Mouse (Mus musculus) hindbrain, embryonic 16.5 days (tissue): ENCODE data around the gene Crebbp. TPM values are rescaled to one million over a fixed set of nuclear protein-coding genes. Genes with fewer than 3 reads are reported as not detected.

ENCODE experiments used
- ATAC-seq: fragments of 200-750 bp; cut with Nextera tagmentation; 2 replicates; pipeline ENCODE4 v1.8.0; 2017; ENCODE audit warnings: moderate TSS enrichment, moderate library complexity
- H3K27ac ChIP-seq: fragments of 300-500 bp; sonication (generic); 2 replicates; pipeline ENCODE4 v1.5.1; 2014; ENCODE audit warnings: low read depth, mild to moderate bottlenecking, control low read depth, low read length, moderate library complexity
- H3K27me3 ChIP-seq: fragments of 300-500 bp; sonication (generic); replicated peaks from 2 replicates; pipeline ENCODE4 v1.6.1; 2014; ENCODE audit warnings: low read length; ENCODE audit not compliant: control insufficient read depth, insufficient read depth
- H3K36me3 ChIP-seq: fragments of 300-500 bp; sonication (generic); 2 replicates; pipeline ENCODE4 v1.6.1; 2014; ENCODE audit warnings: mild to moderate bottlenecking, low read length, moderate library complexity, mixed read lengths; ENCODE audit not compliant: control insufficient read depth, insufficient read depth
- H3K4me1 ChIP-seq: fragments of 300-500 bp; sonication (generic); 2 replicates; pipeline ENCODE4 v1.6.1; 2014; ENCODE audit warnings: low read depth, low read length; ENCODE audit not compliant: control insufficient read depth, insufficient read depth
- H3K4me2 ChIP-seq: fragments of 300-500 bp; sonication (generic); 2 replicates; pipeline ENCODE4 v1.6.1; 2014; ENCODE audit warnings: mild to moderate bottlenecking, low read length, control low read depth, moderate library complexity
- H3K4me3 ChIP-seq: fragments of 300-500 bp; sonication (generic); 2 replicates; pipeline ENCODE4 v1.5.1; 2014; ENCODE audit warnings: mild to moderate bottlenecking, low read length, control low read depth, moderate library complexity
- H3K9ac ChIP-seq: fragments of 300-500 bp; sonication (generic); 2 replicates; pipeline ENCODE4 v1.6.1; 2014; ENCODE audit warnings: low read depth, mild to moderate bottlenecking, control low read depth, low read length, moderate library complexity
- H3K9me3 ChIP-seq: fragments of 300-500 bp; sonication (generic); 2 replicates; pipeline ENCODE4 v1.6.1; 2014; ENCODE audit warnings: mild to moderate bottlenecking, low read length, moderate library complexity; ENCODE audit not compliant: control insufficient read depth
- WGBS: fragments of 180-500 bp; shearing (Covaris S2); extraction: QIAGEN DNeasy Blood & Tissue Kit; methylation state at CpG from one replicate; pipeline ENCODE4 v1.1.7; 2014; 5-methylcytosine and 5-hydroxymethylcytosine counted together
- polyA plus RNA-seq: library from polyadenylated mRNA; unstranded; fragments of >200 nt; fragmentation: Nextera tagmentation; extraction: Ambion mirVana; gene quantifications from 2 replicates; pipeline ENCODE4 v1.2.1, GENCODE M21; 2015

The Crebbp gene
- polyA plus RNA-seq, 1 experiment from 2014 or later, result 30.7 TPM

GRCm38 (mm10) chr16:4044093-4044492 lies 169.7 kb downstream of the Crebbp start:
- H3K36me3 ChIP-seq, result peaks cover 32% of the 10 kb centered on the region
- WGBS, result 92% methylated on average over 2 of the region's 2 CpGs

GRCm38 (mm10) chr16:4041646-4042045 lies 172.2 kb downstream of the Crebbp start:
- Histone ChIP-seq H3K27ac (no peak overlapping the region), H3K4me1 (no peaks in the 10 kb centered on the region), H3K4me3 (no peak overlapping the region), H3K9ac (no peak overlapping the region), H3K36me3 (peaks cover 41% of the 10 kb centered on the region), H3K9me3 (no peaks in the 10 kb centered on the region), H3K4me2 (no peak overlapping the region), H3K27me3 (no peaks in the 10 kb centered on the region)
- 96% methylated on average over 4 of the region's 4 CpGs for WGBS
- no peak for ATAC-seq

More at GRCm38 (mm10) chr16:4044093-4044492, 169.7 kb downstream of the Crebbp start:
- Histone ChIP-seq H3K9ac (no peak overlapping the region), H3K4me2 (no peak overlapping the region), H3K4me1 (no peaks in the 10 kb centered on the region), H3K4me3 (no peak overlapping the region), H3K9me3 (no peaks in the 10 kb centered on the region), H3K27me3 (no peaks in the 10 kb centered on the region), H3K27ac (no peak overlapping the region)
- no peak for ATAC-seq

GRCm38 (mm10) chr16:4040206-4040605 lies 173.6 kb downstream of the Crebbp start:
- Histone ChIP-seq H3K9me3 (no peaks in the 10 kb centered on the region), H3K9ac (no peak overlapping the region), H3K4me3 (no peak overlapping the region), H3K27me3 (no peaks in the 10 kb centered on the region), H3K36me3 (peaks cover 36% of the 10 kb centered on the region), H3K4me2 (no peak overlapping the region), H3K27ac (no peak overlapping the region), H3K4me1 (no peaks in the 10 kb centered on the region)
- 94% methylated on average over 5 of the region's 5 CpGs for WGBS
- no peak for ATAC-seq

GRCm38 (mm10) chr16:4037690-4038089 lies 176.1 kb downstream of the Crebbp start:
- ATAC-seq, result no peak
- no peak overlapping the region for H3K27ac ChIP-seq
- peaks cover 27% of the 10 kb centered on the region for H3K36me3 ChIP-seq
- H3K9me3 ChIP-seq, result no peaks in the 10 kb centered on the region
- H3K4me2 ChIP-seq, result no peak overlapping the region
- H3K9ac ChIP-seq, result no peak overlapping the region
- 91% methylated on average over 7 of the region's 7 CpGs for WGBS
- no peak overlapping the region for H3K4me3 ChIP-seq
- no peaks in the 10 kb centered on the region for H3K27me3 ChIP-seq
- no peaks in the 10 kb centered on the region for H3K4me1 ChIP-seq

- Histone ChIP-seq H3K27me3 (no peaks in the 10 kb centered on the region), H3K4me3 (no peak within 1 kb of the TSS), H3K4me2 (no peak within 1 kb of the TSS), H3K27ac (no peak within 1 kb of the TSS), H3K9me3 (no peaks in the 10 kb centered on the region), H3K9ac (no peak within 1 kb of the TSS), H3K36me3 (peaks cover 27% of the 10 kb centered on the region), H3K4me1 (no peaks in the 10 kb centered on the region)
- ATAC-seq, result no peak
- 91% methylated on average over 5 of the region's 5 CpGs for WGBS
Measured at GRCm38 (mm10) chr16:4036807-4037206, 177.0 kb downstream of the Crebbp start, which contains the start of gene Dnase1. Dnase1 (plus strand) TSS chr16:4036942.

GRCm38 (mm10) chr16:4035575-4035974 lies 178.2 kb downstream of the Crebbp start:
- no peaks in the 10 kb centered on the region for H3K9me3 ChIP-seq
- H3K4me2 ChIP-seq, result no peak overlapping the region
- no peak overlapping the region for H3K4me3 ChIP-seq
- H3K27me3 ChIP-seq, result no peaks in the 10 kb centered on the region
- ATAC-seq, result no peak
- H3K9ac ChIP-seq, result no peak overlapping the region
- 97% methylated on average over 2 of the region's 2 CpGs for WGBS
- H3K27ac ChIP-seq, result no peak overlapping the region
- H3K4me1 ChIP-seq, result no peaks in the 10 kb centered on the region
- H3K36me3 ChIP-seq, result peaks cover 25% of the 10 kb centered on the region

GRCm38 (mm10) chr16:4034476-4034875 lies 179.3 kb downstream of the Crebbp start:
- Histone ChIP-seq H3K9me3 (no peaks in the 10 kb centered on the region), H3K36me3 (peaks cover 19% of the 10 kb centered on the region), H3K27ac (no peak overlapping the region), H3K27me3 (no peaks in the 10 kb centered on the region), H3K9ac (no peak overlapping the region), H3K4me2 (no peak overlapping the region), H3K4me1 (no peaks in the 10 kb centered on the region), H3K4me3 (no peak overlapping the region)
- 88% methylated on average over 3 of the region's 3 CpGs for WGBS
- no peak for ATAC-seq

- no peak overlapping the region for H3K4me3 ChIP-seq
- 56% methylated on average over 5 of the region's 5 CpGs for WGBS
Measured at GRCm38 (mm10) chr16:4033971-4034370, 179.8 kb downstream of the Crebbp start.

GRCm38 (mm10) chr16:4032341-4032748 lies 181.5 kb downstream of the Crebbp start:
- H3K27me3 ChIP-seq, result no peaks in the 10 kb centered on the region
- 86% methylated on average over 6 of the region's 6 CpGs for WGBS
- no peaks in the 10 kb centered on the region for H3K9me3 ChIP-seq
- H3K4me1 ChIP-seq, result no peaks in the 10 kb centered on the region
- no peak overlapping the region for H3K27ac ChIP-seq
- no peak overlapping the region for H3K4me3 ChIP-seq
- H3K4me2 ChIP-seq, result no peak overlapping the region
- ATAC-seq, result no peak
- peaks cover 1% of the 10 kb centered on the region; the same call in 1 of the 2 replicates for H3K36me3 ChIP-seq
- H3K9ac ChIP-seq, result no peak overlapping the region

More at GRCm38 (mm10) chr16:4033971-4034370, 179.8 kb downstream of the Crebbp start:
- no peak for ATAC-seq
- Histone ChIP-seq H3K9ac (no peak overlapping the region), H3K9me3 (no peaks in the 10 kb centered on the region), H3K4me2 (no peak overlapping the region), H3K27me3 (no peaks in the 10 kb centered on the region), H3K4me1 (no peaks in the 10 kb centered on the region), H3K27ac (no peak overlapping the region), H3K36me3 (peaks cover 16% of the 10 kb centered on the region)
